Mouse (Mus musculus): ENCODE results near the gene H60c. TPM values are rescaled to one million over a fixed set of nuclear protein-coding genes. Genes with fewer than 3 reads are reported as not detected.

The H60c gene
- polyA plus RNA-seq, 1 experiment from 2014 or later = 0.04 TPM

DNA sequence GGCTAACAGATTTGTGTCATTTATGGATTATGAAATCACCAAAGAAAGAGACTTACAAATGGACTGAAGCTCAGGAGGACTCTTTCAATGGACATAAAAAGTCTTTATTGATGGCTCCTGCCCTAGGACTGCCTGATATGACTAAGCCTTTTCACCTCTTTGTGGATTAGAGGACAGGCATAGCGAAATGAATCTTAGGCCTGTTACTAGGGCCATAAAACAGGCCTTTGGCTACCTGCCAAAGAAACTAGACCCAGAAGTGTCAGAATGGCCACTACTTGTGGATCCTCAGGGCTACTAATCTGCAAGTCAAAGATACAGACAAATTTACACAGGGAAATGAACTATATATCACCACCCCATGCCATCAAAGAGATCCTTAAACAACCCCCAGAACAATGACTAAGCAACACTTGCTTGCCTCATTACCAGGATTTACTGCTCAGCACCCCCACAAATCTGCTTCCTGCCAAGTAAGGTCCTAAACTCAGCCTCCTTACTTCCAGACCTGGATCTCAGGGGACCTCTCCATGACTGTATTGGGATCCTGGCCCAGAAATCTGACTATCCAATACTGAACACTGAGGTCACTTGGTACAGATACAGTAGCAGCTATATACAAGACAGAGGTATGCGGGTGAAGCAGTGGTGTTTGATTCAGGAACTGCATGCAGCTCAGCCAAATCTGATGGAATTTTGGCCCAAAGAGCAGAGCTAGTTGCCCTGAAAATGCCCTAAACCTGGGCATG, 39.0 kb downstream of the H60c start:
- TF ChIP-seq CTCF (IDR thresholded peaks at IDR 0.05; ENCODE audit: low read depth) = no peak
- no peak for ATAC-seq
- WGBS = 42% methylated on average over 2 of the region's 2 CpGs
- Histone ChIP-seq H3K4me2 (replicated peaks; ENCODE audit: low read depth) (no peak overlapping the region), H3K27ac (ENCODE audit: low read depth, low read length) (no peak overlapping the region), H3K4me1 (replicated peaks; ENCODE audit: control insufficient read depth, insufficient read depth, low read length) (no peaks in the 10 kb centered on the region), H3K4me3 (ENCODE audit: low read depth, low read length) (no peak overlapping the region), H3K27me3 (replicated peaks; ENCODE audit: control insufficient read depth, insufficient read depth, low read length) (no peaks in the 10 kb centered on the region), H3K36me3 (ENCODE audit: control insufficient read depth, insufficient read depth) (no peaks in the 10 kb centered on the region), H3K9ac (ENCODE audit: low read depth, low read length) (no peak overlapping the region), H3K9me3 (ENCODE audit: control insufficient read depth) (peaks cover 3% of the 10 kb centered on the region; the same call in 1 of the 2 replicates)

Other genes starting within 250 kb of the H60c start
- gene Ppp1r14c, start 98.3 kb upstream of the H60c start, polyA plus RNA-seq (2015; fragmentation: Nextera tagmentation; extraction: Ambion mirVana) = 1.4 and 2.3 TPM in 2 replicates

Data from intestine, postnatal 0 days (tissue).